Mouse (Mus musculus): ENCODE measurements around the gene 1700125H20Rik.

GRCm38 (mm10) chr11:85222561-85222960 lies 52.4 kb downstream of the 1700125H20Rik start:
- TF ChIP-seq CTCF (IDR thresholded peaks at IDR 0.05 in 2 of 3, conservative IDR thresholded peaks at IDR 0.05 in 1 of 3; ENCODE audit: control insufficient read depth in 1 of 3, insufficient read depth in 1 of 3, low read depth in 2 of 3, low read length in 3 of 3, poor library complexity in 1 of 3, severe bottlenecking in 1 of 3) (no peak), MAFK (IDR thresholded peaks at IDR 0.05; ENCODE audit: borderline replicate concordance, low read depth, low read length) (no peak), GATA1 (IDR thresholded peaks at IDR 0.05; ENCODE audit: low read depth, low read length) (no peak), E2F4 (IDR thresholded peaks at IDR 0.05; ENCODE audit: borderline replicate concordance, low read depth, low read length) (no peak), TBP (IDR thresholded peaks at IDR 0.05; ENCODE audit: low read depth, low read length) (no peak), ETS1 (IDR thresholded peaks at IDR 0.05; ENCODE audit: low read depth, low read length) (no peak), POLR2A (IDR thresholded peaks at IDR 0.05; ENCODE audit: control insufficient read depth in 1 of 2, insufficient read depth in 1 of 2, low read depth in 1 of 2, low read length in 2 of 2, poor library complexity in 1 of 2) (no peak), USF1 (IDR thresholded peaks at IDR 0.05; ENCODE audit: low read depth, low read length) (no peak), HCFC1 (IDR thresholded peaks at IDR 0.05; ENCODE audit: low read depth, low read length) (no peak), POLR2AphosphoS5 (IDR thresholded peaks at IDR 0.05; ENCODE audit: borderline replicate concordance, low read depth, low read length) (no peak), MXI1 (IDR thresholded peaks at IDR 0.05; ENCODE audit: low read depth, low read length) (no peak)

All from MEL (cell line).